Mouse (Mus musculus) CD4-positive, CD25-positive, alpha-beta regulatory T cell (primary cell): ENCODE measurements around the gene St3gal6. TPM values are rescaled to one million over a fixed set of nuclear protein-coding genes. Genes with fewer than 3 reads are reported as not detected.

Experiments
- polyA plus RNA-seq: library from polyadenylated mRNA; unstranded; fragments of 100-300 nt; shearing (Covaris generic); gene quantifications from one replicate; pipeline ENCODE4 v1.2.1, GENCODE M21; 2017

St3gal6 gene
- 8.7 TPM for polyA plus RNA-seq

DNA sequence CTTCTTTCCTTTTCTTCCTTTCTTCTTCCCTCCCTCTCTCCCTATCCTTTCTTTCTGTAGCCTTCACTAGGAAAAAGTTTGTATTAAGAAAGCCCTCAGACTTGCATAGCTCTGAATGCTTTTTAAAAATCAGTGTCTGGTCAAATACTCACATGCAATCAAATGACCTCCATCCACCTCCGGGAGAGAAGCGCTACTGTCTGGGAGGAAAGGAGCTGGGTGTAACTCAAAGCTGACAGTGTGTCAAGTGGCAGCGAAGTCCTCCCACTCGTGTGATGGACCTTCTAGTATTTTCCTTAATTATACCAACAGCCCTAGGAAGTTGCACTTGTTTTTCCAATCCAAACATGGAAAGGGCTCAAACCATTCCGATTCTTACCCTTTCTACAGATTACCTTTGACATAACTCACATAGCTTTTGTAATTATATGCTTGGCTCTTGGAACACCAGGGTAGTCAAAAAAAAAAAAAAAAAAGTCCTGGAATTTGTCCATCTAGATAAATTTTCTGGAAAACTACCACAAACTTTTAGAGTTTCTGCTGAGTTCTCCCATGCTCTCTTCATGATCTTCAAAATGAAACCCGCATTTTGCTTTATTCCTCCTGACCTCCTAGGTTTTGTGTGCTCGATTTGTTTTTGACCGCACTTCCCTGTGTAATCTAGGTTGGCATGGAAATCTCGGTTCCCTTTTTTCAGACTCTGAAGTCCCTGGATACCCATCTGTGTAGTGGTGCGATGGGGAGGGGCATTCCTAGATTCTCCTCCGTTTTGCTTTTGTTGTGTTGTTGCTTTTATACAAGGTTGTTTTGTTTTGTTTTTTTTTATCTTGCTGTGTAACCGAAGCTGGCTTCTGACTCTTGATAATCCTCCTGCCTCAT is at the start of gene St3gal6:
Gene St3gal6 (minus strand): TSS at position 272 of the 879 bp plus-strand sequence.

Other genes with a start within 250 kb of the St3gal6 start
- gene Dcbld2, start 115.8 kb downstream of the St3gal6 start, polyA plus RNA-seq: 0.26 TPM
- gene Gm813, start 92.7 kb upstream of the St3gal6 start, polyA plus RNA-seq: not detected
- not detected for gene E330017A01Rik, start 114.5 kb upstream of the St3gal6 start, polyA plus RNA-seq
- gene Cpox, start 146.0 kb upstream of the St3gal6 start, polyA plus RNA-seq: 39.9 TPM
- 9.6 TPM for gene Gpr15, start 194.8 kb upstream of the St3gal6 start, polyA plus RNA-seq
- 80.9 TPM for gene Cldnd1, start 203.7 kb upstream of the St3gal6 start, polyA plus RNA-seq
- not detected for gene Olfr172, start 238.9 kb upstream of the St3gal6 start, polyA plus RNA-seq